Comparison of ENCODE assay signal across 10 mouse cellular contexts in genomic region chr9:32538124-32538523, GRCm38 (mm10). TPM values are rescaled to one million over a fixed set of nuclear protein-coding genes. Genes with fewer than 3 reads are reported as not detected.
DNase-seq lines count a peak whose midpoint lies in the region; ATAC-seq and TF ChIP-seq lines count a peak whose summit lies in the region.
"Had no signal": no experiment of that assay in that cellular context is flagged by ENCODE, and none has a peak within 500 bp of the region (broad histone marks: within the 10 kb centered on the region; RNA-seq: fewer than 3 reads in every experiment).

No protein-coding gene starts in this region.

- no peak for ATAC-seq in kidney, embryonic 16.5 days (ENCODE audit: low FRiP score, low TSS enrichment)
- ATAC-seq in activated CD4-positive, CD25-positive, alpha-beta regulatory T cell, adult 4 months = peak; percentile 48
- ATAC-seq in liver, embryonic 16.5 days (ENCODE audit: low read depth) = no peak
- no peak for ATAC-seq in midbrain, embryonic 11.5 days (ENCODE audit: low FRiP score)

- no peaks in the 10 kb centered on the region for H3K36me3 ChIP-seq in kidney, embryonic 16.5 days (ENCODE audit: insufficient read depth, low read length)
- no peaks in the 10 kb centered on the region for H3K36me3 ChIP-seq in liver, embryonic 16.5 days (ENCODE audit: control insufficient read depth, insufficient read depth)
- no peaks in the 10 kb centered on the region for H3K36me3 ChIP-seq in midbrain, embryonic 11.5 days (ENCODE audit: control insufficient read depth, insufficient read depth, low read length)

- 74% methylated on average over 5 of the region's 5 CpGs for WGBS in kidney, embryonic 16.5 days
- 32% methylated on average over 5 of the region's 5 CpGs for WGBS in liver, embryonic 16.5 days (ENCODE audit: insufficient replicate concordance)
- 85% methylated on average over 5 of the region's 5 CpGs for WGBS in midbrain, embryonic 11.5 days

- peak overlapping the region; percentile 78 for H3K4me2 ChIP-seq in kidney, embryonic 16.5 days (replicated peaks; ENCODE audit: low read depth, low read length)
- H3K4me2 ChIP-seq in liver, embryonic 16.5 days (ENCODE audit: low read depth, low read length) = peak overlapping the region; percentile 20; the same call in 1 of the 2 replicates
- no peak overlapping the region for H3K4me2 ChIP-seq in midbrain, embryonic 11.5 days

- peaks cover 16% of the 10 kb centered on the region for H3K4me1 ChIP-seq in kidney, embryonic 16.5 days (ENCODE audit: insufficient read depth, low read length)
- H3K4me1 ChIP-seq in liver, embryonic 16.5 days (ENCODE audit: control insufficient read depth, low read depth, low read length) = peaks cover 4% of the 10 kb centered on the region
- peaks cover 18% of the 10 kb centered on the region for H3K4me1 ChIP-seq in midbrain, embryonic 11.5 days (ENCODE audit: control insufficient read depth, insufficient read depth, low read length)

- TF ChIP-seq CTCF in gastrocnemius, adult 2 months (IDR thresholded peaks at IDR 0.05) = no peak

- intact Hi-C loops in gastrocnemius, adult 2 months (cut with DNase I) = no loop called here

- no peak overlapping the region for H3K9ac ChIP-seq in kidney, embryonic 16.5 days (replicated peaks; ENCODE audit: low read length)
- no peak overlapping the region for H3K9ac ChIP-seq in liver, embryonic 16.5 days (ENCODE audit: low read depth, low read length)
- no peak overlapping the region for H3K9ac ChIP-seq in midbrain, embryonic 11.5 days (ENCODE audit: low read length)

- peak overlapping the region; percentile 91 for H3K4me3 ChIP-seq in gastrocnemius, adult 2 months
- peak overlapping the region; percentile 80 for H3K4me3 ChIP-seq in kidney, embryonic 16.5 days (ENCODE audit: low read length)
- H3K4me3 ChIP-seq in liver, embryonic 16.5 days (ENCODE audit: low read depth, low read length) = no peak overlapping the region; the same call in 1 of the 2 replicates
- no peak overlapping the region for H3K4me3 ChIP-seq in midbrain, embryonic 11.5 days (ENCODE audit: low read depth, low read length)

- no peaks in the 10 kb centered on the region for H3K9me3 ChIP-seq in kidney, embryonic 16.5 days (ENCODE audit: low read length)
- no peaks in the 10 kb centered on the region for H3K9me3 ChIP-seq in liver, embryonic 16.5 days (replicated peaks; ENCODE audit: control insufficient read depth, low read length)
- no peaks in the 10 kb centered on the region for H3K9me3 ChIP-seq in midbrain, embryonic 11.5 days (ENCODE audit: control insufficient read depth, low read length)

- H3K27me3 ChIP-seq in kidney, embryonic 16.5 days (ENCODE audit: insufficient read depth, low read length) = peaks cover 4% of the 10 kb centered on the region
- peaks cover 34% of the 10 kb centered on the region for H3K27me3 ChIP-seq in liver, embryonic 16.5 days (ENCODE audit: control insufficient read depth, insufficient read depth, low read depth, low read length)
- H3K27me3 ChIP-seq in midbrain, embryonic 11.5 days (ENCODE audit: control insufficient read depth, insufficient read depth, low read length) = peaks cover 33% of the 10 kb centered on the region

- H3K27ac ChIP-seq in gastrocnemius, adult 2 months = peak overlapping the region; percentile 95
- H3K27ac ChIP-seq in kidney, embryonic 16.5 days (ENCODE audit: low read length) = no peak overlapping the region
- no peak overlapping the region for H3K27ac ChIP-seq in liver, embryonic 16.5 days (ENCODE audit: low read length)
- H3K27ac ChIP-seq in midbrain, embryonic 11.5 days (ENCODE audit: low read depth, low read length) = no peak overlapping the region

- DNase-seq in gastrocnemius, adult 2 months = no peak
- DNase-seq in gastrocnemius, postnatal 4 days (ENCODE audit: low spot score in 2 of 2) = no peak
- no peak for DNase-seq in kidney, postnatal 25 days
- DNase-seq in midbrain, embryonic 11.5 days (ENCODE audit: low spot score, missing footprints) = no peak
- no peak for DNase-seq in B cell, adult 2 months
- DNase-seq: kidney, postnatal 4 days; left cerebral cortex, postnatal 4 days had no signal

RNA-seq across cellular contexts. Expression of gene Fli1, which starts 4.5 kb away (rescaled TPM):
- total RNA-seq in gastrocnemius, adult 2 months (2021) = 1 to 10 TPM; 7.9 to 8.5 TPM
- total RNA-seq in gastrocnemius, postnatal 4 days (2021) = 10 to 100 TPM; 22.3 to 27.9 TPM
- 29.4 and 30.3 TPM in 2 replicates for polyA plus RNA-seq in kidney, embryonic 16.5 days (2015; fragmentation: Nextera tagmentation; extraction: Ambion mirVana)
- 100 to 1,000 TPM; 114 to 122 TPM for polyA plus RNA-seq in activated CD4-positive, CD25-positive, alpha-beta regulatory T cell, adult 4 months (2017; shearing (Covaris generic))
- polyA plus RNA-seq in liver, embryonic 16.5 days (2015; fragmentation: Nextera tagmentation; extraction: Ambion mirVana) = 6.9 and 8.2 TPM in 2 replicates
- 12.6 and 12.8 TPM in 2 replicates for polyA plus RNA-seq in midbrain, embryonic 11.5 days (2014; fragmentation: Nextera tagmentation; extraction: Ambion mirVana)

Comparison
In these comparisons a context has a peak if more than half of its experiments do, and no peak if none do; other contexts are left out.
1. H3K4me3 ChIP-seq: peak in gastrocnemius, adult 2 months (single experiment) and kidney, embryonic 16.5 days (single experiment); none in liver, embryonic 16.5 days (single experiment) and midbrain, embryonic 11.5 days (single experiment).